Mouse (Mus musculus) right cerebral cortex, postnatal 36 days (tissue): ENCODE data around the gene Gm826.

ENCODE experiments used
- DNase-seq, 2 experiments: peaks; one replicate each; pipeline ENCODE4 v3.0.0; 2022; ENCODE audit warnings: low spot score in 2 of 2, mixed read lengths in 1 of 2

The Gm826 gene

GRCm38 (mm10) chr2:160275959-160276657, 57.9 kb downstream of the Gm826 start:
- no peak for DNase-seq

GRCm38 (mm10) chr2:160267828-160268453, 66.0 kb downstream of the Gm826 start:
- no peak for DNase-seq

GRCm38 (mm10) chr2:160263861-160264260, 70.1 kb downstream of the Gm826 start:
- no peak for DNase-seq

GRCm38 (mm10) chr2:160261538-160261937, 72.4 kb downstream of the Gm826 start:
- peak; percentile 16 to 30 for DNase-seq
